Comparison of ENCODE assay signal across 23 mouse cellular contexts in genomic region chr16:41913346-41913745, GRCm38 (mm10).
DNase-seq lines count a peak whose midpoint lies in the region; ATAC-seq and TF ChIP-seq lines count a peak whose summit lies in the region.
"Had no signal": no experiment of that assay in that cellular context is flagged by ENCODE, and none has a peak within 500 bp of the region (broad histone marks: within the 10 kb centered on the region; RNA-seq: fewer than 3 reads in every experiment).

No protein-coding gene starts in this region.

- no peak overlapping the region for H3K4me2 ChIP-seq in kidney, postnatal 0 days (ENCODE audit: low read length)
- no peak overlapping the region for H3K4me2 ChIP-seq in kidney, embryonic 15.5 days

- intact Hi-C loops in left cerebral cortex, adult 2 months (cut with DNase I): no loop called here
- intact Hi-C loops in left cerebral cortex, postnatal 10 days (cut with DNase I): no loop called here
- intact Hi-C loops in gastrocnemius, postnatal 36 days (cut with DNase I): no loop called here

- H3K36me3 ChIP-seq in kidney, postnatal 0 days (ENCODE audit: insufficient read depth, low read length): no peaks in the 10 kb centered on the region
- H3K36me3 ChIP-seq in kidney, embryonic 15.5 days: no peaks in the 10 kb centered on the region
- H3K36me3 ChIP-seq: G1E had no signal

- TF ChIP-seq CTCF in kidney, postnatal 0 days (IDR thresholded peaks at IDR 0.05; ENCODE audit: low read depth): no peak
- TF ChIP-seq CTCF in left cerebral cortex, adult 2 months (IDR thresholded peaks at IDR 0.05): no peak

- no peaks in the 10 kb centered on the region for H3K9me3 ChIP-seq in kidney, postnatal 0 days (replicated peaks; ENCODE audit: low read length)
- no peaks in the 10 kb centered on the region for H3K9me3 ChIP-seq in kidney, embryonic 15.5 days (replicated peaks)

- no peaks in the 10 kb centered on the region for H3K27me3 ChIP-seq in kidney, postnatal 0 days (ENCODE audit: insufficient read depth, low read length)
- H3K27me3 ChIP-seq in kidney, embryonic 15.5 days: no peaks in the 10 kb centered on the region
- H3K27me3 ChIP-seq: CH12.LX, Patski had no signal

- ATAC-seq in frontal cortex, adult (ENCODE audit: low TSS enrichment): peak; percentile 93
- ATAC-seq in kidney, postnatal 0 days (replicated peaks; ENCODE audit: low FRiP score, low read depth): no peak
- ATAC-seq in kidney, embryonic 15.5 days (replicated peaks; ENCODE audit: low FRiP score): no peak
- ATAC-seq: activated CD4-positive, CD25-positive, alpha-beta regulatory T cell, adult 4 months; CD4-positive, CD25-positive, alpha-beta regulatory T cell, adult 4 months; Patski had no signal

- no peak for DNase-seq in frontal cortex, adult 2 months (ENCODE audit: extremely low spot score in 1 of 2, low spot score in 1 of 2)
- DNase-seq in kidney, postnatal 0 days (ENCODE audit: low spot score): peak; percentile 17
- DNase-seq in left cerebral cortex, adult 2 months (ENCODE audit: extremely low spot score in 1 of 2, low spot score in 2 of 2): no peak
- no peak for DNase-seq in left cerebral cortex, postnatal 10 days (ENCODE audit: extremely low spot score in 1 of 2, low spot score in 2 of 2)
- peak; percentile 59 for DNase-seq in brain, adult 2 months (ENCODE audit: low read depth, low spot score)
- DNase-seq in gastrocnemius, postnatal 36 days: no peak
- DNase-seq: adrenal gland, adult 2 months; adrenal gland, adult 8-10 months; adrenal gland, postnatal 10 days; adrenal gland, postnatal 14 days; adrenal gland, postnatal 25 days; adrenal gland, postnatal 36 days; B cell, adult 2 months; cerebellum, adult 11 months; cerebellum, adult 11-12 months; cerebellum, adult 18-20 months had no signal

- H3K4me3 ChIP-seq in kidney, postnatal 0 days (replicated peaks; ENCODE audit: low read depth, low read length): no peak overlapping the region
- no peak overlapping the region for H3K4me3 ChIP-seq in kidney, embryonic 15.5 days (replicated peaks)
- no peak overlapping the region for H3K4me3 ChIP-seq in left cerebral cortex, adult 2 months

- H3K4me1 ChIP-seq in kidney, postnatal 0 days (replicated peaks; ENCODE audit: insufficient read depth, low read length): no peaks in the 10 kb centered on the region
- H3K4me1 ChIP-seq in kidney, embryonic 15.5 days: no peaks in the 10 kb centered on the region

- H3K9ac ChIP-seq in kidney, postnatal 0 days (ENCODE audit: low read depth, low read length): no peak overlapping the region
- no peak overlapping the region for H3K9ac ChIP-seq in kidney, embryonic 15.5 days

- WGBS in kidney, postnatal 0 days: 83% methylated on average over 4 of the region's 4 CpGs
- 79% methylated on average over 4 of the region's 4 CpGs for WGBS in kidney, embryonic 15.5 days

- no peak overlapping the region for H3K27ac ChIP-seq in kidney, postnatal 0 days
- no peak overlapping the region for H3K27ac ChIP-seq in kidney, embryonic 15.5 days
- 0 out of 2 replicates have a peak overlapping the region, but pooled peaks have one; percentile 24 for H3K27ac ChIP-seq in left cerebral cortex, adult 2 months

Comparison
In these comparisons a context has a peak if more than half of its experiments do, and no peak if none do; other contexts are left out.
1. DNase-seq: peak in kidney, postnatal 0 days (single experiment) and brain, adult 2 months (single experiment); none in frontal cortex, adult 2 months (0 of 2), left cerebral cortex, adult 2 months (0 of 2), left cerebral cortex, postnatal 10 days (0 of 2) and gastrocnemius, postnatal 36 days (0 of 2).